Mouse (Mus musculus) kidney, embryonic 16.5 days (tissue): ENCODE results near the gene Chm. TPM values are rescaled to one million over a fixed set of nuclear protein-coding genes. Genes with fewer than 3 reads are reported as not detected.

Experiments
- ATAC-seq: fragments of 200-750 bp; cut with Nextera tagmentation; 2 replicates; pipeline ENCODE4 v1.8.0; 2017; ENCODE audit warnings: moderate TSS enrichment; ENCODE audit not compliant: low FRiP score, low TSS enrichment
- H3K27ac ChIP-seq: fragments of 300-500 bp; sonication (generic); 2 replicates; pipeline ENCODE4 v1.5.1; 2014; ENCODE audit warnings: low read length
- H3K27me3 ChIP-seq: fragments of 300-500 bp; sonication (generic); 2 replicates; pipeline ENCODE4 v1.6.1; 2014; ENCODE audit warnings: low read length, control low read depth, mixed read lengths; ENCODE audit not compliant: insufficient read depth
- H3K36me3 ChIP-seq: fragments of 300-500 bp; sonication (generic); 2 replicates; pipeline ENCODE4 v1.6.1; 2014; ENCODE audit warnings: low read length, control low read depth, mixed read lengths; ENCODE audit not compliant: insufficient read depth
- H3K4me1 ChIP-seq: fragments of 300-500 bp; sonication (generic); 2 replicates; pipeline ENCODE4 v1.6.1; 2014; ENCODE audit warnings: low read length, control low read depth, mixed read lengths; ENCODE audit not compliant: insufficient read depth
- H3K4me2 ChIP-seq: fragments of 300-500 bp; sonication (generic); replicated peaks from 2 replicates; pipeline ENCODE4 v1.6.1; 2014; ENCODE audit warnings: low read depth, low read length
- H3K4me3 ChIP-seq: fragments of 300-500 bp; sonication (generic); 2 replicates; pipeline ENCODE4 v1.5.1; 2014; ENCODE audit warnings: mild to moderate bottlenecking, low read length
- H3K9ac ChIP-seq: fragments of 300-500 bp; sonication (generic); replicated peaks from 2 replicates; pipeline ENCODE4 v1.6.1; 2014; ENCODE audit warnings: low read length
- H3K9me3 ChIP-seq: fragments of 300-500 bp; sonication (generic); 2 replicates; pipeline ENCODE4 v1.6.1; 2016; ENCODE audit warnings: low read length, control low read depth
- WGBS: fragments of 180-500 bp; shearing (Covaris S2); extraction: QIAGEN DNeasy Blood & Tissue Kit; methylation state at CpG from one replicate; pipeline ENCODE4 v1.1.7; 2014; 5-methylcytosine and 5-hydroxymethylcytosine counted together
- microRNA counts: library from miRNA; unstranded; fragments of <30 nt; microRNA quantifications from one replicate; lab custom pipeline; 2016
- microRNA-seq: library from miRNA; unstranded; fragments of <30 nt; microRNA quantifications from one replicate; pipeline ENCODE4, GENCODE M21; 2016
- polyA plus RNA-seq: library from polyadenylated mRNA; unstranded; fragments of >200 nt; fragmentation: Nextera tagmentation; extraction: Ambion mirVana; gene quantifications from 2 replicates; pipeline ENCODE4 v1.2.1, GENCODE M21; 2015

Gene Chm
- polyA plus RNA-seq, 1 experiment from 2014 or later: 13.2 TPM

- Histone ChIP-seq H3K9me3 (no peaks in the 10 kb centered on the region), H3K4me2 (no peak overlapping the region), H3K4me1 (no peaks in the 10 kb centered on the region), H3K27ac (no peak overlapping the region), H3K36me3 (no peaks in the 10 kb centered on the region), H3K4me3 (no peak overlapping the region), H3K9ac (no peak overlapping the region), H3K27me3 (no peaks in the 10 kb centered on the region)
- ATAC-seq: no peak
- 75% methylated on average over 4 of the region's 4 CpGs for WGBS
Observed at GRCm38 (mm10) chrX:113074823-113075222, 110.5 kb downstream of the Chm start.

GRCm38 (mm10) chrX:113003621-113004020 lies 181.7 kb downstream of the Chm start:
- H3K9ac ChIP-seq: no peak overlapping the region
- no peak overlapping the region for H3K4me2 ChIP-seq
- no peak overlapping the region for H3K27ac ChIP-seq
- ATAC-seq: no peak
- H3K36me3 ChIP-seq: no peaks in the 10 kb centered on the region
- H3K4me1 ChIP-seq: no peaks in the 10 kb centered on the region
- H3K4me3 ChIP-seq: no peak overlapping the region
- 79% methylated on average over 3 of the region's 3 CpGs for WGBS
- no peaks in the 10 kb centered on the region for H3K9me3 ChIP-seq
- no peaks in the 10 kb centered on the region for H3K27me3 ChIP-seq

- ATAC-seq: no peak
- Histone ChIP-seq H3K27ac (no peak overlapping the region), H3K9ac (no peak overlapping the region), H3K36me3 (no peaks in the 10 kb centered on the region), H3K9me3 (no peaks in the 10 kb centered on the region), H3K4me2 (no peak overlapping the region), H3K4me1 (no peaks in the 10 kb centered on the region), H3K4me3 (no peak overlapping the region), H3K27me3 (no peaks in the 10 kb centered on the region)
- WGBS: 73% methylated on average over 3 of the region's 3 CpGs
Observed at GRCm38 (mm10) chrX:113002192-113002591, 183.1 kb downstream of the Chm start.

MicroRNAs encoded within 50 kb of the gene (microRNA counts, 519-probe panel; counts per million panel counts)
- microRNA mmu-miR-361 (lab: Ali Mortazavi, UCI): 3,129 counts per million, percentile 73 among the panel's probes with 10 or more counts

Small RNA genes within 50 kb of the gene (microRNA-seq; reads per million reads assigned to microRNA genes)
- 2,640 reads per million, percentile 87 among the genes with 10 or more reads in this experiment for gene Mir361

Other genes starting within 250 kb of the Chm start
- gene Dach2, start 112.0 kb upstream of the Chm start, polyA plus RNA-seq: 9.9 and 11.1 TPM in 2 replicates